Mouse (Mus musculus) liver, embryonic 14.5 days (tissue): ENCODE measurements at regions not wholly inside any gene's neighbourhood (a gene's known extent, or its start where the extent isn't known, plus 50 kb on each side); places are given as distances from the start of the nearest gene placed in this dataset.

Source experiments
- CTCF ChIP-seq: IDR thresholded peaks from 2 replicates; pipeline ENCODE4 v1.5.1; 2016; ENCODE audit warnings: antibody characterized with exemption, low read depth, control low read depth
- EP300 ChIP-seq: IDR thresholded peaks from 2 replicates; pipeline ENCODE4 v1.6.1; 2016; ENCODE audit warnings: antibody characterized with exemption, low read depth

GRCm38 (mm10) chr3:102611398-102612366 lies 122.6 kb upstream of the Tspan2 start:
- TF ChIP-seq CTCF: no peak
- no peak for TF ChIP-seq EP300
